Mouse (Mus musculus): ENCODE measurements at regions not wholly inside any gene's neighbourhood (a gene's known extent, or its start where the extent isn't known, plus 50 kb on each side); places are given as distances from the start of the nearest gene placed in this dataset.

DNA sequence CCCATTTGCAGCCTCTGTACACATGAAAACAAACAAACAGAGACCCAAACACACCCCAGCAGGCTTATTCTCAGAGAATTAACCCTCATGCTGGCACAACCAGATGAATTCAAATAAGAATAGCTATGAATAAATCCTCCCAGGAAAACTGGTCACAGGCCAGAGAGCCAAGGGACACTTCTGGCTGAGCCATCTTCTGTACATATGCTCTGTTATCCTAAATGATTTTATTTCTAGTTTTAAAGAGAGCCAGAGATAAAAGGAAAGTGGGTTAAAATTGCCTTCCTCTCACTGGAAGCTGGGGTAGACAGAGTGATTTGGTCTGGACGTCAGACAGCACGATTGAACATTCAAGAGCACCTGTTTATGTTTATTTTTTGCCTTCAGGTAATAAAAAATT, 190.4 kb downstream of the Satb1 start:
- no peak for TF ChIP-seq GATA1 (IDR thresholded peaks at IDR 0.05; ENCODE audit: borderline replicate concordance, low read length)
- no peak for TF ChIP-seq FLI1 (IDR thresholded peaks at IDR 0.05; ENCODE audit: low read length)

All from megakaryocyte, embryonic 14.5 days (primary cell).